In the genomic region with DNA sequence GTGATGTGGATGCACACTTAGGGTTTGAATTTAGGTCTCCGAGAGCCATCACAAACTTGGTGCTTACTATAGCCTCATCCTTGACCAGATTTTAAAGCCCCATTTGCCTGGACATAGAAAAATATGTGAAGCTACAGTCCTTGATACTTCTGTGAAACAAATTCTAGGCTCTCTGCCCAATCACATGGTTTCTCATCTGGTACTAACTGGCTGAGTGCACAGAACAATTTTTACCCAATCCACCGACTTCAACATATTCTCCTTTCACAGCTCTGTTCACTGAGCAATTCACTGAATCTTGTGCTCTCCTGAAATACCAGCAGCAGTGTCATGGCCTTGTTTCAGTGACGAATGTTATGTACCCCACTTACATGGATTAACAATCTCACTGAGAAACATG, we compare ENCODE assay signal across 17 mouse cellular contexts.
DNase-seq lines count a peak whose midpoint lies in the region.
"Had no signal": no experiment of that assay in that cellular context is flagged by ENCODE, and none has a peak within 500 bp of the region (broad histone marks: within the 10 kb centered on the region; RNA-seq: fewer than 3 reads in every experiment).

No protein-coding gene starts in this region.

- DNase-seq in cerebellum, postnatal 10 days = peak; percentile 10 to 11
- DNase-seq in cerebellum, adult 8-10 months = no peak
- DNase-seq in layer of hippocampus, adult 11-12 months (ENCODE audit: low spot score) = peak; percentile 8
- DNase-seq in layer of hippocampus, postnatal 10 days (ENCODE audit: low spot score in 2 of 2) = no peak
- DNase-seq in brain, adult 2 months (ENCODE audit: low read depth, low spot score) = peak; percentile 46
- DNase-seq in layer of hippocampus, adult 9-11 months = peak; percentile 8
- DNase-seq in yolk sac, embryonic 10.5 days (ENCODE audit: low spot score) = no peak
- no peak for DNase-seq in urinary bladder, postnatal 10 days (ENCODE audit: low spot score)
- DNase-seq: adrenal gland, postnatal 10 days; cerebellum, adult 18-20 months; cerebellum, postnatal 36 days; gastrocnemius, postnatal 36 days; heart, adult 18-20 months; kidney, adult 2 months; kidney, postnatal 36 days; lung, postnatal 4 days; thymus, postnatal 14 days had no signal

Comparison
In these comparisons a context has a peak if more than half of its experiments do, and no peak if none do; other contexts are left out.
1. DNase-seq: peak in cerebellum, postnatal 10 days (2 of 2), layer of hippocampus, adult 11-12 months (single experiment), brain, adult 2 months (single experiment) and layer of hippocampus, adult 9-11 months (single experiment); none in cerebellum, adult 8-10 months (single experiment), layer of hippocampus, postnatal 10 days (0 of 2), yolk sac, embryonic 10.5 days (single experiment) and urinary bladder, postnatal 10 days (single experiment).